Mouse (Mus musculus): ENCODE results near the gene Exoc5. TPM values are rescaled to one million over a fixed set of nuclear protein-coding genes. Genes with fewer than 3 reads are reported as not detected.

Exoc5 gene
- 10 to 100 TPM; 46.7 to 48.7 TPM for total RNA-seq (2023)

GRCm38 (mm10) chr14:49066274-49066823 lies at the start of gene Exoc5:
TSS of gene Exoc5 (minus strand) at chr14:49066653.

GRCm38 (mm10) chr14:49065529-49066273 lies 752 bp downstream of the Exoc5 start, which contains the start of gene Ap5m1:
TSS of gene Ap5m1 (plus strand) at chr14:49066097.

Other genes with a start within 250 kb of the Exoc5 start
- 10 to 100 TPM; 29.8 to 29.9 TPM for gene Ap5m1, start 556 bp downstream of the Exoc5 start, total RNA-seq (2023)
- 10 to 100 TPM; 41.2 to 45.7 TPM for gene Naa30, start 105.6 kb upstream of the Exoc5 start, total RNA-seq (2023)
- not detected for gene ccdc198, start 178.8 kb upstream of the Exoc5 start, total RNA-seq (2023)

Measured in B cell, adult 67 days (primary cell).